Mouse (Mus musculus): ENCODE measurements at regions not wholly inside any gene's neighbourhood (a gene's known extent, or its start where the extent isn't known, plus 50 kb on each side); places are given as distances from the start of the nearest gene placed in this dataset.

GRCm38 (mm10) chr13:44290199-44290598 lies 439.1 kb upstream of the Jarid2 start:
- Histone ChIP-seq H3K27ac (ENCODE audit: low read length) (no peak overlapping the region), H3K4me2 (replicated peaks; ENCODE audit: low read depth, low read length) (no peak overlapping the region), H3K4me3 (ENCODE audit: low read length) (no peak overlapping the region), H3K9me3 (ENCODE audit: low read length) (peaks cover 11% of the 10 kb centered on the region), H3K27me3 (ENCODE audit: insufficient read depth, low read length) (no peaks in the 10 kb centered on the region), H3K4me1 (ENCODE audit: insufficient read depth, low read length) (no peaks in the 10 kb centered on the region), H3K36me3 (ENCODE audit: insufficient read depth, low read length) (no peaks in the 10 kb centered on the region), H3K9ac (replicated peaks; ENCODE audit: low read length) (no peak overlapping the region)
- no peak for ATAC-seq (ENCODE audit: low FRiP score, low TSS enrichment)
- WGBS = 100% methylated on average over 2 of the region's 2 CpGs

- WGBS = 57% methylated on average over 6 of the region's 6 CpGs
- H3K27ac ChIP-seq (ENCODE audit: low read length) = no peak overlapping the region
- H3K4me1 ChIP-seq (ENCODE audit: insufficient read depth, low read length) = no peaks in the 10 kb centered on the region
- ATAC-seq (ENCODE audit: low FRiP score, low TSS enrichment) = no peak
- H3K4me3 ChIP-seq (ENCODE audit: low read length) = no peak overlapping the region
- H3K4me2 ChIP-seq (replicated peaks; ENCODE audit: low read depth, low read length) = no peak overlapping the region
- no peak overlapping the region for H3K9ac ChIP-seq (replicated peaks; ENCODE audit: low read length)
- H3K36me3 ChIP-seq (ENCODE audit: insufficient read depth, low read length) = no peaks in the 10 kb centered on the region
- H3K27me3 ChIP-seq (ENCODE audit: insufficient read depth, low read length) = no peaks in the 10 kb centered on the region
- H3K9me3 ChIP-seq (ENCODE audit: low read length) = peaks cover 8% of the 10 kb centered on the region
Measured at GRCm38 (mm10) chr13:44292476-44293056, 436.7 kb upstream of the Jarid2 start.

- H3K27ac ChIP-seq (ENCODE audit: low read length) = no peak overlapping the region
- no peaks in the 10 kb centered on the region for H3K4me1 ChIP-seq (ENCODE audit: insufficient read depth, low read length)
- H3K4me2 ChIP-seq (replicated peaks; ENCODE audit: low read depth, low read length) = no peak overlapping the region
- no peak overlapping the region for H3K9ac ChIP-seq (replicated peaks; ENCODE audit: low read length)
- no peaks in the 10 kb centered on the region for H3K36me3 ChIP-seq (ENCODE audit: insufficient read depth, low read length)
- WGBS = 71% methylated on average over 15 of the region's 15 CpGs
- no peak for ATAC-seq (ENCODE audit: low FRiP score, low TSS enrichment)
- H3K27me3 ChIP-seq (ENCODE audit: insufficient read depth, low read length) = no peaks in the 10 kb centered on the region
- H3K4me3 ChIP-seq (ENCODE audit: low read length) = no peak overlapping the region
- peaks cover 8% of the 10 kb centered on the region for H3K9me3 ChIP-seq (ENCODE audit: low read length)
Measured at GRCm38 (mm10) chr13:44293736-44294416, 435.4 kb upstream of the Jarid2 start.

GRCm38 (mm10) chr13:44295621-44296020 lies 433.7 kb upstream of the Jarid2 start:
- no peak overlapping the region for H3K9ac ChIP-seq (replicated peaks; ENCODE audit: low read length)
- no peaks in the 10 kb centered on the region for H3K27me3 ChIP-seq (ENCODE audit: insufficient read depth, low read length)
- H3K4me2 ChIP-seq (replicated peaks; ENCODE audit: low read depth, low read length) = no peak overlapping the region
- 34% methylated on average over 10 of the region's 10 CpGs for WGBS
- no peak for ATAC-seq (ENCODE audit: low FRiP score, low TSS enrichment)
- H3K4me3 ChIP-seq (ENCODE audit: low read length) = no peak overlapping the region
- no peaks in the 10 kb centered on the region for H3K4me1 ChIP-seq (ENCODE audit: insufficient read depth, low read length)
- no peak overlapping the region for H3K27ac ChIP-seq (ENCODE audit: low read length)
- no peaks in the 10 kb centered on the region for H3K36me3 ChIP-seq (ENCODE audit: insufficient read depth, low read length)
- peaks cover 2% of the 10 kb centered on the region; the same call in 1 of the 2 replicates for H3K9me3 ChIP-seq (ENCODE audit: low read length)

- Histone ChIP-seq H3K9me3 (ENCODE audit: low read length) (no peaks in the 10 kb centered on the region), H3K36me3 (ENCODE audit: insufficient read depth, low read length) (no peaks in the 10 kb centered on the region), H3K27me3 (ENCODE audit: insufficient read depth, low read length) (no peaks in the 10 kb centered on the region), H3K4me3 (ENCODE audit: low read length) (no peak overlapping the region), H3K27ac (ENCODE audit: low read length) (no peak overlapping the region), H3K4me1 (ENCODE audit: insufficient read depth, low read length) (no peaks in the 10 kb centered on the region), H3K4me2 (replicated peaks; ENCODE audit: low read depth, low read length) (no peak overlapping the region), H3K9ac (replicated peaks; ENCODE audit: low read length) (no peak overlapping the region)
- 85% methylated on average over 10 of the region's 10 CpGs for whole genome bisulfite sequencing
- ATAC-seq (ENCODE audit: low FRiP score, low TSS enrichment) = no peak
Measured at GRCm38 (mm10) chr13:44300611-44301010, 428.7 kb upstream of the Jarid2 start.

- ATAC-seq (ENCODE audit: low FRiP score, low TSS enrichment) = no peak
- Histone ChIP-seq H3K4me1 (ENCODE audit: insufficient read depth, low read length) (no peaks in the 10 kb centered on the region), H3K4me3 (ENCODE audit: low read length) (no peak overlapping the region), H3K9ac (replicated peaks; ENCODE audit: low read length) (no peak overlapping the region), H3K36me3 (ENCODE audit: insufficient read depth, low read length) (no peaks in the 10 kb centered on the region), H3K27ac (ENCODE audit: low read length) (no peak overlapping the region), H3K27me3 (ENCODE audit: insufficient read depth, low read length) (no peaks in the 10 kb centered on the region), H3K9me3 (ENCODE audit: low read length) (no peaks in the 10 kb centered on the region), H3K4me2 (replicated peaks; ENCODE audit: low read depth, low read length) (no peak overlapping the region)
- 87% methylated on average over 7 of the region's 7 CpGs for WGBS
Measured at GRCm38 (mm10) chr13:44301215-44301614, 428.1 kb upstream of the Jarid2 start.

- no peak for ATAC-seq (ENCODE audit: low FRiP score, low TSS enrichment)
- H3K9me3 ChIP-seq (ENCODE audit: low read length) = no peaks in the 10 kb centered on the region
Measured at GRCm38 (mm10) chr13:44301936-44302335, 427.3 kb upstream of the Jarid2 start.

GRCm38 (mm10) chr13:44305134-44305991 lies 423.9 kb upstream of the Jarid2 start:
- no peaks in the 10 kb centered on the region for H3K27me3 ChIP-seq (ENCODE audit: insufficient read depth, low read length)
- H3K27ac ChIP-seq (ENCODE audit: low read length) = no peak overlapping the region
- H3K4me1 ChIP-seq (ENCODE audit: insufficient read depth, low read length) = no peaks in the 10 kb centered on the region
- WGBS = 79% methylated on average over 9 of the region's 9 CpGs
- H3K4me2 ChIP-seq (replicated peaks; ENCODE audit: low read depth, low read length) = no peak overlapping the region
- ATAC-seq (ENCODE audit: low FRiP score, low TSS enrichment) = no peak
- H3K36me3 ChIP-seq (ENCODE audit: insufficient read depth, low read length) = no peaks in the 10 kb centered on the region
- no peak overlapping the region for H3K4me3 ChIP-seq (ENCODE audit: low read length)
- H3K9me3 ChIP-seq (ENCODE audit: low read length) = no peaks in the 10 kb centered on the region
- H3K9ac ChIP-seq (replicated peaks; ENCODE audit: low read length) = no peak overlapping the region

More at GRCm38 (mm10) chr13:44301936-44302335, 427.3 kb upstream of the Jarid2 start:
- Histone ChIP-seq H3K36me3 (ENCODE audit: insufficient read depth, low read length) (no peaks in the 10 kb centered on the region), H3K4me3 (ENCODE audit: low read length) (no peak overlapping the region), H3K27me3 (ENCODE audit: insufficient read depth, low read length) (no peaks in the 10 kb centered on the region), H3K4me2 (replicated peaks; ENCODE audit: low read depth, low read length) (no peak overlapping the region), H3K4me1 (ENCODE audit: insufficient read depth, low read length) (no peaks in the 10 kb centered on the region), H3K9ac (replicated peaks; ENCODE audit: low read length) (no peak overlapping the region), H3K27ac (ENCODE audit: low read length) (no peak overlapping the region)
- WGBS = 52% methylated on average over 10 of the region's 10 CpGs

- H3K27ac ChIP-seq (ENCODE audit: low read length) = no peak overlapping the region
- H3K4me2 ChIP-seq (replicated peaks; ENCODE audit: low read depth, low read length) = no peak overlapping the region
- WGBS = 76% methylated on average over 15 of the region's 15 CpGs
- no peak overlapping the region for H3K9ac ChIP-seq (replicated peaks; ENCODE audit: low read length)
- no peak for ATAC-seq (ENCODE audit: low FRiP score, low TSS enrichment)
- H3K27me3 ChIP-seq (ENCODE audit: insufficient read depth, low read length) = no peaks in the 10 kb centered on the region
- H3K4me1 ChIP-seq (ENCODE audit: insufficient read depth, low read length) = no peaks in the 10 kb centered on the region
- no peaks in the 10 kb centered on the region for H3K9me3 ChIP-seq (ENCODE audit: low read length)
- no peaks in the 10 kb centered on the region for H3K36me3 ChIP-seq (ENCODE audit: insufficient read depth, low read length)
- H3K4me3 ChIP-seq (ENCODE audit: low read length) = no peak overlapping the region
Measured at GRCm38 (mm10) chr13:44306275-44307050, 422.8 kb upstream of the Jarid2 start.

Measured in kidney, embryonic 16.5 days (tissue).